Mouse (Mus musculus) embryo, embryonic 10 days (tissue): ENCODE data around the gene Tollip.
A peak's percentile ranks its signal among the peaks of the same experiment; 100 is the strongest.
"Not testable (repeated sequence)": the region's sequence is repeated elsewhere in the genome, so short reads cannot be mapped to it uniquely, and the experiment has no call there.

ENCODE experiments used
- DNase-seq: peaks from one replicate; pipeline ENCODE4 v3.0.0-alpha.2; 2015; ENCODE audit warnings: low spot score

Tollip gene

GRCm38 (mm10) chr7:141928642-141929041, 10.3 kb upstream of the Tollip start:
- no peak for DNase-seq

- DNase-seq = peak; percentile 80
Observed at GRCm38 (mm10) chr7:141924917-141925316, 6.6 kb upstream of the Tollip start.

GRCm38 (mm10) chr7:141924121-141924520, 5.8 kb upstream of the Tollip start:
- not testable (repeated sequence) for DNase-seq

- no peak for DNase-seq
Observed at GRCm38 (mm10) chr7:141911305-141911704, 7.0 kb downstream of the Tollip start.

- no peak for DNase-seq
Observed at GRCm38 (mm10) chr7:141908591-141908990, 9.7 kb downstream of the Tollip start.

- no peak for DNase-seq
Observed at GRCm38 (mm10) chr7:141902791-141903190, 15.5 kb downstream of the Tollip start.

- DNase-seq = peak; percentile 99
Observed at GRCm38 (mm10) chr7:141902269-141902729, 16.0 kb downstream of the Tollip start.

- DNase-seq = no peak
Observed at GRCm38 (mm10) chr7:141901825-141902224, 16.5 kb downstream of the Tollip start.

GRCm38 (mm10) chr7:141892151-141892550, 26.2 kb downstream of the Tollip start:
- no peak for DNase-seq

GRCm38 (mm10) chr7:141878813-141879212, 39.5 kb downstream of the Tollip start:
- no peak for DNase-seq

GRCm38 (mm10) chr7:141874891-141875290, 43.4 kb downstream of the Tollip start:
- no peak for DNase-seq

GRCm38 (mm10) chr7:141870553-141870952, 47.8 kb downstream of the Tollip start:
- no peak for DNase-seq

GRCm38 (mm10) chr7:141869644-141870043, 48.7 kb downstream of the Tollip start:
- DNase-seq = no peak

- DNase-seq = no peak
Observed at GRCm38 (mm10) chr7:141861046-141861445, 57.3 kb downstream of the Tollip start.

GRCm38 (mm10) chr7:141840354-141840753, 78.0 kb downstream of the Tollip start:
- DNase-seq = no peak

GRCm38 (mm10) chr7:141838779-141839178, 79.5 kb downstream of the Tollip start, which contains the start of gene Muc5b:
TSS of gene Muc5b (plus strand) at chr7:141839070.
- no peak for DNase-seq

- DNase-seq = no peak
Observed at GRCm38 (mm10) chr7:141836423-141836822, 81.9 kb downstream of the Tollip start.

- no peak for DNase-seq
Observed at GRCm38 (mm10) chr7:141835941-141836340, 82.4 kb downstream of the Tollip start.
